Mouse (Mus musculus) left cerebral cortex, adult 11 months (tissue): ENCODE measurements around the gene Fam172a.

ENCODE experiments used
- DNase-seq: peaks from one replicate; pipeline ENCODE4 v3.0.0; 2022; ENCODE audit warnings: low spot score

Gene Fam172a

GRCm38 (mm10) chr13:78179312-78180097, 477.7 kb downstream of the Fam172a start:
- no peak for DNase-seq

GRCm38 (mm10) chr13:78180261-78180660, 478.4 kb downstream of the Fam172a start:
- DNase-seq = no peak

- no peak for DNase-seq
Measured at GRCm38 (mm10) chr13:78181071-78181929, 479.5 kb downstream of the Fam172a start.

- DNase-seq = no peak
Measured at GRCm38 (mm10) chr13:78181930-78182558, 480.2 kb downstream of the Fam172a start.

GRCm38 (mm10) chr13:78183004-78183403, 481.2 kb downstream of the Fam172a start:
- no peak for DNase-seq

GRCm38 (mm10) chr13:78183986-78184385, 482.2 kb downstream of the Fam172a start:
- DNase-seq = no peak

GRCm38 (mm10) chr13:78184786-78185466, 483.1 kb downstream of the Fam172a start:
- DNase-seq = no peak

GRCm38 (mm10) chr13:78186340-78186946, 484.6 kb downstream of the Fam172a start:
- DNase-seq = no peak

GRCm38 (mm10) chr13:78187833-78188232, 486.0 kb downstream of the Fam172a start:
- DNase-seq = no peak

- no peak for DNase-seq
Measured at GRCm38 (mm10) chr13:78189586-78189985, 487.8 kb downstream of the Fam172a start.

GRCm38 (mm10) chr13:78193211-78193610, 491.4 kb downstream of the Fam172a start:
- DNase-seq = no peak

- DNase-seq = no peak
Measured at GRCm38 (mm10) chr13:78194135-78194849, 492.5 kb downstream of the Fam172a start.

GRCm38 (mm10) chr13:78194850-78195600, 493.2 kb downstream of the Fam172a start:
- no peak for DNase-seq

- no peak for DNase-seq
Measured at GRCm38 (mm10) chr13:78195601-78196115, 493.8 kb downstream of the Fam172a start.

- DNase-seq = no peak
Measured at GRCm38 (mm10) chr13:78196236-78196796, 494.5 kb downstream of the Fam172a start.

GRCm38 (mm10) chr13:78197286-78197818, 495.5 kb downstream of the Fam172a start:
- DNase-seq = no peak

- no peak for DNase-seq
Measured at GRCm38 (mm10) chr13:78197819-78198390, 496.1 kb downstream of the Fam172a start.

GRCm38 (mm10) chr13:78198391-78198870, 496.6 kb downstream of the Fam172a start:
- no peak for DNase-seq
